Mouse (Mus musculus): ENCODE data around the gene Amigo3.
"Not testable (repeated sequence)": the region's sequence is repeated elsewhere in the genome, so short reads cannot be mapped to it uniquely, and the experiment has no call there.

Gene Amigo3

DNA sequence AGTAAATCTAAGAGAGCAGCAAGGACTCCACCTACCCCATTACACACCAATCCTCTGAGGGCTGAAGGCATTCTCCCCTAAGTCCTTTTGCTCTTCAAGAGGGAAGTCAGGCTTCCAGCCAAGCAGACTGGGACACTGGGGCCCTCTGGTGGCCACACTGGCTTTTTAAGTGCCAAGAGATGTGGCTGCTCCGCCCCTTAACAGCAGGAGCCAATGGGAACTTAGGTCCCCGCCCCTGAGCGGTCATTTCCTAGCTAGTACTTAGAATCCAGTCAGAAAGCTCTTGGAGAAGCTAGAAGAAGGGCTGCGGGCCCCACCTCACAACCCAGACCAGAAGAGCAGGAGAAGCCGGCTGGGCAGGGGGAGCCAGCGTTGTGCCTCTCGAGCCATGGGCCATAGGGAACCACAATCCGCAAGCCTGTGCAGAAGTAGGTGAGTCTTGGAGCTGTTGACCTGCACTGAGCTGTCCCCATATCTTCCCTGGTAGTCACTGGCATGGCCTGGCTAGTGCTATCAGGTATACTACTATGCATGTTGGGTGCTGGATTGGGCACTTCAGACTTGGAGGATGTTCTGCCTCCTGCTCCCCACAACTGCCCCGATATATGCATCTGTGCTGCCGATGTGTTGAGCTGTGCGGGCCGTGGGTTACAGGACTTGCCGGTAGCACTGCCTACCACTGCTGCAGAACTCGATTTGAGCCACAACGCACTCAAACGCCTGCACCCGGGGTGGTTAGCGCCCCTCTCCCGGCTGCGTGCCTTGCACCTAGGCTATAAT is at the start of gene Amigo3:
TSS of gene Amigo3 (plus strand) at position 275 of the 780 bp plus-strand sequence.
- peak; percentile 99 for DNase-seq

DNA sequence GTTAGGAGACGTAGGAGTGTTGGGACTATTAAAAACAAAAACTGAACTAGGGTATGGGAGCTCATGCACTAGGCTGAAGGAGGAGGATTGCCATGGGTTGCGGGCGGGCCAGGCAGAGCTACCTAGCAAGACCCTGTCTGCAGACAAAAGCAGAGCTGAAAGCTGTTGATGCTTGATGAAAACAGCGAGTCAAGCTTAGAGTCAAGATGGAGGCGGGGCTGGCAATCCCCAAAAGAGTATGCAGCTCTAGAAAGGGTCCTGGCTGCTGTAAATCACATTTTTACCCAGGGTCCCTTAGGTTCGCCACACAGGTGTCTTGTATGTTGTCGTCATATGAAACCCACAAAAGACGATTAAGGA is 49.4 kb upstream of the Amigo3 start:
- peak; percentile 92 for DNase-seq

DNA sequence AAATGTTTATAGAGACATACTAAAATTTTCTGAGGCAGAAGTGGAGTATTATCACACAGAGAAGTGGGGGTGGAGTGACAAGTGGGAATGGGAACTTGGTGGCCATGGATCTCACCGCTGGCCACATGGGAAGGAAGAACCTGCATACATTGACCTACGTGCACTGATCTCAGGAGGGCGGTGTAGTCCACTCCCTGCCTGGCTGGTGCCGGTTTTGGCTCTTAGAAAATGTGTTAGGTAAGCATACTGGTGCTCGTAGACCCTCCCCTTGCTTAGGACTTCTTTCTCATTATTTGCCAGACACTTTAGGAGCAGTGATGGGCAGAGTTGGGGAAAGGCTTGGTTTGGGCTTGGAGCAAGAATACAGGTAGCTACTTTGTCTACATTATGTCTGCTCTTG is 44.9 kb upstream of the Amigo3 start:
- no peak for DNase-seq

DNA sequence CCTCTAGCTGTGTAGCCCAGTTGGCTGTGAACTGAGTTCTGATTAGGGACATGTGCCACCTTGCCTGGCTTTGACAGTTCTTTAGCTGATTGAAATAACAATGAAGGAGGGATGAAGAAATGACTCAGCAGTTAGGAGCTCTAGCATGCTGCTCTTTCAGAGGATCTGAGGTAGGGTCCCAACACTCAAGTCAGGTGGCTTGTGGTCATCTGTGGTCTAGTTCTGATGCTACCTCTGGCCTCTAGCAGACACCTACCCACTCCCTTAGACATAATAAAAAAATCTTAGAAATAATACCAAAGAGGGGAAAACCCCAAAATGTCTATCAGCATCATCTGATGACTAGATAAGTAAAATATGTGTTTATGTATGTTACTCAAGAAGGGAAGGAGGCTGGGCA is 42.6 kb upstream of the Amigo3 start:
- no peak for DNase-seq

DNA sequence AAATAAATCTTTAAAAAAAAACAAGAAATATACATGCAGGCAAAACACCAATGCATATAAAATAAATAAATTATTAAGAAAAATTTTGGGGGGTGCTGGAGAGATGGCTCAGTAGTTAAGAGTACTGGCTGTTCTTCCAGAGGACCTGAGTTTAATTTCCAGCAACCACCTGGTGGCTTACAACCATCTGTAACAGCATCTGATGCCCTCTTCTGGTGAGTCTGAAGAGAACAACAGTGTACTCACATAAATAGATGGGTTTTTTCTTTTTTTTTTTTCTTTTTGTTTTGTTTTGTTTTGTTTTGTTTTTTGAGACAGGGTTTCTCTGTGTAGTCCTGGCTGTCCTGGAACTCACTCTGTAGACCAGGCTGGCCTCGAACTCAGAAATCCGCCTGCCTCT is 39.4 kb upstream of the Amigo3 start:
- DNase-seq: not testable (repeated sequence)

DNA sequence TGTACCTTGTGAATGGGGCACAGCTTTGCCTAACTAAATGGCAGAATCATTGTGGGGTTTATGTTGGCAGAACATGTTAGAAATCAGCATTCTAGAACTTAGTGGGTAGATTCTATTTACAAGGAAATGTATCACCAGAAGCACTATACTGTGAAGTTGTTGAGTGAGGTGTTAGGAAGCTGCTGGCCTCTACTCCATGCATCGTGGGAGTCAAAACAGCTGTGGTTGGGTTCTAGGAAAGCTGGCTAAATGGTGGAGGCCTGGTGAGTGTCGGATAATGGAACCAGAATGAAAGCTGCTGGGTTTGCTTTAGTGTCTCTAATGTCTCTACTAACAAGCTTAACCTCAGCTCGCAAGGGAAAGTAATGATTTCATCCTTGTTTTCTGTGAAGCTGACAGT is 35.8 kb upstream of the Amigo3 start:
- no peak for DNase-seq

DNA sequence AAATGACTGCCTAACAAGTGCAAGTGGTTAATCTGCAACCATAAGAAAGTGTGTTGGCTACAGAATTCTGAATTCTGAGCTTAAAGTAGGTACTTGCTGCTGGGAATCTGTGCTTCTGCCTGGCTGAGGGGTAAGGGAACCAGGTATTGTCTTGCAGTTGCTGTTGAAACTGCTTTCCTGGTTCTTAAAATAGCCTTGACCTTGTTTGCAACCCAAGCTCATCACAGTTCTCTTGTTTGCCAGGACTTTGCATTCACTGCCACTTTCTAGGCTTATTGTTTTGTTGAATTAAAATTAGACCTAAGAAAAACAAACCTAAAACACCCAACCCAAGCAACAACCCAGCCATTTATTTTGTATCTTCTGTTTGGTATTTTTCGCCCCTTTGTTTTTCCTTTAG is 32.2 kb upstream of the Amigo3 start:
- DNase-seq: no peak

DNA sequence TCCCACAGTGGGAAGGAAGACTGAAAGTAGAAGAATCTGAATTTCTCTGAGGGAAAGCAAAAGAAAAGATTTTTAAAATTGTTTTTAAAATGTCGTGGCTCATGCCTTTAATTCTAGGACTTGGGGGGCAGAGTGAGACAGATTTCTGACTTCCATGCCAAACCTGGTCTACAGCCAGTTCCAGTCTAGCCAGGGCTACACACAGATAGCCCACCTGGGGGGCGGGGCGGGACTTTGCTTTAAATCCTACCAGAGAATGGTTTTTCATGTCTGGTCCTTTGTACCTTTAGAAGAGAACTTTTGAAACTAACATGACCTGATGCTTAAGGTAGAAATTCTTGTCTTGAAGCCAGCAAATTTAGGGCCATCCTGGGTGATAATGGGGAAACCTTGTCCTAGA is 29.7 kb upstream of the Amigo3 start:
- DNase-seq: no peak

DNA sequence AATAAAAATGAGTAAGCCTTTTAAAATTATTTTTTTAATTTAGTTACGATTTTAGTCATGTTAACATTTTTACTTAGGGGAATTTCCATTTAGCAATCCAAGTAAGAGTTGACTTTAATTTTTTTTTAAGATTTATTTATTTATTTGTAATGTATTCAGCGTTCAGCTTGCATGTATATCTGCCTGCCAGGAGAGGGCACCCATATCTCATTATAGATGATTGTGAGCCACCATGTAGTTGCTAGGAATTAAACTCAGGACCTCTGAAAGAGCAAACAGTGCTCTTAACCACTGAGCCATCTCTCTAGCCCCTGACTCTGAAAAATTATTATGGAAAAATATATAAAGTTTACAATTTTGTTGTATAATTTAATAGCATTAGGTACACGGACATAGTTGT is 26.4 kb upstream of the Amigo3 start:
- no peak for DNase-seq

DNA sequence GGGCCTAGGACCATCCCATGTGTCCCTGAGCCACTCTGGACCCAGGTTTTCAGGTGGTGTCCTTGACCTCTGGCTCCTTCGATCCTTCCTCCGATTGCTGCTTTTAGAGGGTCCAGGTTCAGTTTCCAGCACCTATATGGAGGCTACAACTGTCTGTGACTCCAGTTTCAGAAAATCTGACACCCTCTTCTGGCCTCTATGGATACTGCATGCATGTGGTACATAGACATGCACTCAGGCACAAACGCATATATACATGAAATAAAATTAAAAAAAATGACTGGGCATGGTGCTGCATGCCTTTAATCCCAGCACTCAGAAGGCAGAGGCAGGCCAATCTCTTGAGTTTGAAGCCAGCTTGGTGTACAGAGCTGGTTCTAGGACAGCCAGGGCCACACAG is 25.1 kb upstream of the Amigo3 start:
- DNase-seq: no peak

DNA sequence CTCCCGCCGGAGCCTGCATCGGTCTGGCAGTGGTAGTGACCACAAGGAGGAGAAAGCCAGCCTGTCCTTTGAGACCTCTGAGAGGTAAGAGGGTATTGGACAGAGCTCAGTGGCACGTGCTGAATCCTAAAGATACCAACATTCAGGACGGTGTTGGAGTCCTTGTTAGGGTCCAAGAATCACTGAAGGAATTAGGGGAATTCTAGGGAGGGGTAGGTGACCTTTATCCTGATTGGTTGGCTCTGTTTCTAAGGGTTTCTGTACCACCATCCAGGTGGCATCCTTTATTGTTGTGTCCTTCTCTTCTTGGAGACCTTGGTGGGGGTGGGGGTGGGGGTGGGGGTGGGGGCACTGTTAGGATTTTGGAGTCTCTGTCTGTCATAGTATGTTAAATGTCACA is 20.8 kb upstream of the Amigo3 start:
- DNase-seq: no peak

DNA sequence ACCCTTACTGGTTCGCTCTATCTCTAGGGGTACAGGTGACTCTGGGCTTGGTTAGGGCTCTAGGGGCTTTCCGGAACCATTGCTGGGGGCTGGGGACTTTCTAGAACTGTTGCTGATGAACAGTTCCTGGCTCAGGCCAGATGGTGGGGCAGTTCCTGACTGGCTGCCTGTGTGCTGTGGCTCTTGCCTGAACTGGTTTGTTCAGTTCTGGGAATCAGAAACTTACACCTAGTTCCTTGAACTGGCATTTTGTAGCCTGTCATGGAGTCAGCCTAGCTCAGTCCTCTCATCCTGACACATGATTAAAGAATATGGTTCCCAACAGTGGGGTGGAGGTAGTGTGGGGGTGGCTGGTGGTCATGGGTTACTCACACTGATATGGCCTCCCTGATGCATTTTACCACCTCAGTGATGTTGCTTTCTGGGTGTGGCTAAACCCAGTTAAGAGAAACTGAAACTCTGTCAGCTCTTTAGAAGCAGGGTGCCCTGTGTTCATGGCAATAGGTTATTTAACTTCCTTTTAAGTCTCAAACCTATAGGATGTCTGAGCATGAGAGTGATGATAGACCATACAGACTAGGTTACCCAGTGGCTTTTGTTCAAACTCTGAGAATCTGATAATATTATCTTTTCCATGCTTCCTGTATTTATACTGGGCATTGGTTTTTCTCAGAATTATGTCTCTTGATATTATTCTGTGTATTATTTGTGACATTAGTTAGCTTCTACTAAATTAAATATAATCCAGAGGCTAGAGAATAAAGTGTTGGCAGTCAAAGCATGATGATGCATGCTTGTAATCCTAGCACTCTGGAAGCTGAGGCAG is 17.4 kb upstream of the Amigo3 start:
- no peak for DNase-seq

DNA sequence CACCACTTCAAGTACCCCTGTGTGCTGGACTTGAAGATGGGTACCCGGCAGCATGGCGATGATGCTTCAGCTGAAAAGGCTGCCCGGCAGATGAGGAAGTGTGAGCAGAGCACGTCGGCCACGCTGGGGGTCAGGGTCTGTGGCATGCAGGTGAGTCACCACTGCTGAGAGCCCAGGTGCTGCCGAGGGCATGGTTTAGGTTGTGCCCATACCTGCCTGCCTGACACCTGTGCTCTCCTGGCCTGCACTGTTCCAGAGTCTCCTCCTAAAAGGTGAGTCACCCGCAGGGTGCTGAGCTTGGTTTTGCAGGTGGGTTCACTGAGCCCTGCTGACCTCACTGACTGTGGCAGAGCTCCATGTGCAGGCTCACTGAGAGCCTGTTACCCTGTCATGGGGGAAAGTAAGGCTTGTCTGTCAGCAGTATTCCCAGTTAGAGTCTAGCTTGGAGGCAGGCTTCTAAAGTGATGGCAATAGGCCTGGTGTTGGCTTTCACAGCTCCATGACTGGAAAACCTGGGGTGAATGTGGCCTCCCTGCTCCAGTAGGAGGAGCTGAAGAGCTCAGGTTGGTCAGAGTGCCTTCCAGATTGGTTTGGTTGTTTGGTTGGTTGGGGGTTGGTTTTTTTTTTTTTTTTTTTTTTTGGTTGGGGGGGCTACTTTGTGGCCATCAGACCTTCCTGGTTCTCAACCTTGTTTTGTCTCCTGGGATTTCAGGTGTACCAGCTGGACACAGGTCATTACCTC is 8.0 kb upstream of the Amigo3 start:
- DNase-seq: peak; percentile 92

DNA sequence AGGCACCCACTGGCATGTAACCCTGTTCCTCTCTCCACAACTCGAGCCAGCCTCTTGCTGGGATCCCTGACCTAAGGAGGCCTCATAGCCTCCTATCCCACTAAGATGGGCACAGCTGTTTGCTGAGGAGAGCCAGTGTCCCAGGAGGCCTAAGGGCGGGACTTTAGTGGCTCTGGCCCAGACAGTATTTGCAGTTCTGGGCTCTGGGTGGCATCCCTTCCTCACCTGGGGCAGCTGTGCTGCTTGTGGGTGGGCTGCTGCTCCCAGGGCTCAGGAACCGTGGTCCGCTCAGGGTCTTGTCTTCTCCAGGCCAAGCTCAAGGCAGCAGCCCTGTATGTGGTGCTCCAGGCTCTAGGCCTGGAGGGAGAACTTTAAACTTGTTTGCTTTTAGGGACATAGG is 6.4 kb upstream of the Amigo3 start:
- DNase-seq: peak; percentile 91

DNA sequence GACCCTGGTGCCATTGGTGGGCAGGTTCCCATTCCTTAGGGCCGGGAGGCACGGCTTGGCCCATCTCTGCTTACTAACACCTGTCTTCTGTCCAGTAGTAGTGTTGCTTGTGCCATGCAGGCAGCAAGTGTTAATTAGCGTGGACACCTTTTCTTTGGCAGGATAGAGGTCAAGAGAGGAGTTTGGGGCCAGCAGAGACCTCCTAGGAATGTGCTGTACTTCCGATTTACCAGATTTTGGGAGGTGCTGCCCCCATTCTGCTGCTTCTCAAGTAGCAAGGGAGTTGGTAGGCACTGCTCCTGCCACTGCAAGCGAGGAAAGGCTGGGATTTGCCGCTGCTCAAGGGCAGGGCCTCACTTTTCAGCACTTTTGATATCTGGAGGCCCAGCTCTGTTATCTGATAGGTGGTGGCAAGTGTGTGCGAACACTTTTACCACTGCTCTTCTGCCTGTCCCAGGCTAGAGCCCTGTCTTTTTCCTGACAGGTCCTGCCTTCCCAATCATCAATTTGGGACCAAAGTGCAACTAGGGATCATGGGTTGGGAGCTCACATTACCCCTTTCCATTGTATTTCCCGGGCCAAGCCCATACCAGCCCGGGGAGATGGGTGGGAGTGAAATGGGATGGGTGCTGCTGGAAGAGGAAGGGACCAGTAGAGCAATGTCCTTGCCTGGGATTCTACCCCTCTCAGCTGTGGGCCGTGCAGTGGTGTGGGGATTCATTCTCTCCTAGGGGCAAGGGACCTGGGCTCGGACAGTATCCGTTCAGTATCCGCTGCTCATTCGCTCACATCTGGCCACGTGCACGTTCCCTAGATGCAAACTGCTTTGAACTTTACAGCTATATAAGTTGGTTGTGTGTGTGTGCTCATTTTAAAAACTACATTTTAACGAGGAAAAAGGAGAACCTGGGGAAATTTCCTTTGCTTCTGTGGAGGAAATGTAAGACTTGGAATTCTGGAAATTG is 5.1 kb upstream of the Amigo3 start:
- DNase-seq: peak; percentile 94

DNA sequence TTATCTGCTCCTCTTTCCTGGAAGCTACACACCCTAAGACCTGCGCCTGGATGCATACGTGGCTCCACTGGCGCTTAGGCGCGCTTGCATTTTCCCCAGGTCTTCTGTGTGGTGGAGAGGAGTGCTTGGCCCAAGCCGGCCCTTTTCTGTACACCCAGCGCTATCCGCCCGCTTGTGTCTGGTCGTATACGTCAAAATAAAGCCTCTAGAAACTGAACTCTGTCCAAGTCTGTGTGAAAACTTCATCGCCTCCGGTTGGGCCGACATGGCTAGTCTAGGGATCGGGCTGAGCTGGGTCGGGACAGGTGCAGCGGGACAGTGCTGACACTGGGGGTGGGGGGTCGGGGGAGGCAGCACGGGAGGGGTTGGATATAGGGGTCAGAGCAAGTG is 4.4 kb upstream of the Amigo3 start:
- no peak for DNase-seq

DNA sequence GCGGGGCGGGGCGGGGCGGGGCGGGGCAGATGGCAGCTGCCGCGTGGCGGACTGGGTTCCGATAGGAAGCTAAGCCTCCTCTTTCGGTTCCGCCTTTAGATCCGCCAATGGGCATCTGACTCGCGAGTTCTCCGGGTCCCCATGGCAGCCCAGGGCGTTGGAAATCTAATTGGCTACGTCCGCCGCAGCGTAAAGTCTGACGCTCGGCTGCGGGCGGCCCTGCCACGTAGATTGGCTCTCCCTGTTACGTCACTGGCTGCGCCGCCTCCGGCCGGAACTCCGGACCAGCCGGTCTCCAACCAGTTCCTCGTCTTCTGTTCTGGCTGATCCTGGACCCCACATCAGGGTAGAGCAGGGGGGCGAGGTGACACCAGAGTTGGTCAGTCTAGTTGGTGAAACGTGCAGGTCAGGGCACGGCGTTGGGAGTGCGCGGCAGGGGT is 3.9 kb upstream of the Amigo3 start, which contains the start of gene Gmppb:
TSS of gene Gmppb (plus strand) at position 227 of the 440 bp plus-strand sequence.
- DNase-seq: peak; percentile 100

DNA sequence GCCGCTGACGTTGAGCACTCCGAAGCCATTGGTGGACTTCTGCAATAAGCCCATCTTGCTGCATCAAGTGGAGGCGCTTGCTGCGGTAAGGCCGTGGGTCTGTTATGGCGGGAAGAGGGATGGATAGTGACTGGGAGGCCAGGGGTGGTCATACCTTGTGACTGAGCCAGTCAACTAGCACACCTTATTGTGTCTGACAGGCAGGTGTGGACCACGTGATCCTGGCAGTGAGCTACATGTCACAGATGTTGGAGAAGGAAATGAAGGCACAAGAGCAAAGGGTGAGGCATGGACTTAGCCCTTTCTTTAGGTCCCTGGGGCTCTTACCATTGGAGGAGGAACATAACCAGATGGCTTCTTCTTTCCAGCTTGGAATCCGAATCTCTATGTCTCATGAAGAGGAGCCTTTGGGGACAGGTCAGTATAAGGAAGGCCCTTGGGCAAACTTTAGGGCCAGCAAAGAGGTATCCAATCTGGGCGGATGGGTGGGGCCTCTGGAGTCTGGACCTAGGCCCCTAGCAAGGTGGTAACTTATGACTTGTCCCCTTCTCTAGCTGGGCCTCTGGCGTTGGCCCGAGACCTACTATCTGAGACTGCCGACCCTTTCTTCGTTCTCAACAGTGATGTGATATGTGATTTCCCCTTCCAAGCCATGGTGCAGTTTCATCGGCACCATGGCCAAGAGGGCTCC is 3.3 kb upstream of the Amigo3 start:
- DNase-seq: no peak

DNA sequence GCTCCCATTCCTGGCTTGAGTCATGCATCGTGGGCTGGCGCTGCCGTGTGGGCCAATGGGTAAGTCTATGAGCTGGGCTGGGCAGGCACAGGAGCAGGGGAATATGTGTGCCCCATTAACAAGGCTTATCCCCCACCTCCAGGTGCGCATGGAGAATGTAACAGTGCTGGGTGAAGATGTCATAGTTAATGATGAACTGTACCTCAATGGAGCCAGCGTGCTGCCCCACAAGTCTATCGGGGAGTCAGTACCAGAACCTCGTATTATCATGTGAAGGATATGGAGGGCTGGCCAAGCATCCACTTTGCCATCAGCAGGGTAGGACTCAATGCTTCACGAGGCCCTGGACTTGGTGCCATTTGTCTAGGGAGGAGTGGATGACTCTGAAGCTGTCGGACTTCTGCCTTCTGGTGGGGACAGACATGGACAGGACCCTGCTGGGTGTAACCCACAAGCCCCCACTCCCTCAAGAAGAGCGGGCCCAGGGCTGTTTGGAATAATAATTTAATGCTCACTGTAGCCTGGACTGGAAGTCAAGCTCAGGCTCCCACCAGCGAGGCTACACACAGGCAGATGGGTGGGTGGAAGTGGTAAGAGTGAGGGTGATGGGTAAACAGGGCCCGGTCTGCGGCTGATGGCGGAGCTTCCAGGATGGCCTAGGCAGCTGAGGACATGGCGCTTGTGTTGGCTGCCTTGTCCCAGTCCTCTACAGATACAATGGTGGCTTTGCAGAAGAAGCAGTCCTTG is 1.6 kb upstream of the Amigo3 start:
- DNase-seq: peak; percentile 92

DNA sequence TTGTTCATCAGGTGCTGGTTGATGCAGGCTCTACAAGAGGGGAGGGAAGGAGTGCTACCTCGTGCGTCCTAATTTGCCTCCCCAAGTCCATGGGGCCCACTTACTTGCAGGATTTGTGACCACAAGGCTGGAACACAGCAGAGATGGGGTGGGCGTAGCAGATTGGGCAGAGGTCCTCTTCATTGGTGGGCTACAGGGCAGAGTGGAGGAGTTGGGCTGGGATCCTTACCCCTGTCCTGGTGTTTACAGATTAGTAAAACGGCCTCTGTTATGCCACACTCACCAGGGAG is 1.1 kb upstream of the Amigo3 start:
- DNase-seq: peak; percentile 93

DNA sequence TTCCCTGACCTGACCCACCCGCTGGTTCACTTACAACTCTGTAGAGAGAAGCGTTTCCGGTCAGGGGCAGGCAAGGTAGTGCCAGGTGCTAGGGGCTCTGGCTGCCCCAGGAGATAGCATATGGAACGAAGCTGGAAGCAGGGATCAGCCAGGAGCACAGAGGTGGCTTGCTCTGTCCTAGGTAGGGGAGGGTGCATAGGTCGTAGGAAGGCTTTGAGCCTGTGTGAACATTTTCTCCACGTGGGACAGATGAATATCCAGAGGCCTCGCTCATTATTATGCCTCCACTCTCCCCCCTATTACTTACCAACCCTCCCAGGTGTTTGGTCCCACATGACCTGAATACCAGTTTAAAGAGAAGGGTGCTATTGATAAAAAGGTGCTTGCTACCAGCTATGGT is 548 bp upstream of the Amigo3 start:
- no peak for DNase-seq

All from heart, adult 11 months (tissue).